Mouse (Mus musculus) T-helper 1 cell (primary cell): Measurements from ENCODE around the gene Ulbp1.

Source experiments
- in situ Hi-C: fragments of 300-600 bp; cut with MboI, MseI; formaldehyde crosslinking; loops from one replicate; pipeline ENCODE4 v1.15.1; 2025; ENCODE audit warnings: high pct_unique_total_duplicates

Ulbp1 gene

GRCm38 (mm10) chr10:7473197-7473889 lies at the start of gene Ulbp1:
Gene Ulbp1, minus strand, starts transcription at chr10:7473638.
- in situ Hi-C loops: loop anchor here (10.0 kb wide), 1 partner anchor 371 kb away; no protein-coding TSS in a partner anchor

- in situ Hi-C loops: loop anchor here (10.0 to 25.0 kb wide), 6 partner anchors 227 to 1943 kb away; partner anchors contain the start of genes Cnksr3, Katna1 and Syne1
Measured at GRCm38 (mm10) chr10:7498180-7498579, 24.7 kb upstream of the Ulbp1 start.

GRCm38 (mm10) chr10:7492384-7492783 lies 18.9 kb upstream of the Ulbp1 start:
- in situ Hi-C loops: loop anchor here (5.0 to 25.0 kb wide), 7 partner anchors 95 to 1938 kb away; partner anchors contain the start of genes Cnksr3, Katna1, Lrp11 and Syne1

- in situ Hi-C loops: loop anchor here (25.0 kb wide), 1 partner anchor 504 kb away; no protein-coding TSS in a partner anchor
Measured at GRCm38 (mm10) chr10:7483650-7484049, 10.2 kb upstream of the Ulbp1 start.

- in situ Hi-C loops: loop anchor here (10.0 kb wide), 1 partner anchor 371 kb away; no protein-coding TSS in a partner anchor
Measured at GRCm38 (mm10) chr10:7474225-7474624, 787 bp upstream of the Ulbp1 start.

- in situ Hi-C loops: loop anchor here (10.0 kb wide), 1 partner anchor 373 kb away; no protein-coding TSS in a partner anchor
Measured at GRCm38 (mm10) chr10:7471664-7472063, 1.8 kb downstream of the Ulbp1 start.

- in situ Hi-C loops: loop anchor here (10.0 kb wide), 1 partner anchor 374 kb away; no protein-coding TSS in a partner anchor
Measured at GRCm38 (mm10) chr10:7470457-7470856, 3.0 kb downstream of the Ulbp1 start.

- in situ Hi-C loops: loop anchor here (5.0 to 10.0 kb wide), 3 partner anchors 132 to 375 kb away; no protein-coding TSS in a partner anchor
Measured at GRCm38 (mm10) chr10:7469716-7470414, 3.6 kb downstream of the Ulbp1 start.

- in situ Hi-C loops: no loop called here
Measured at GRCm38 (mm10) chr10:7462006-7462405, 11.4 kb downstream of the Ulbp1 start.

GRCm38 (mm10) chr10:7438928-7439327 lies 34.5 kb downstream of the Ulbp1 start:
- in situ Hi-C loops: loop anchor here (5.0 kb wide), 1 partner anchor 107 kb away; no protein-coding TSS in a partner anchor

- in situ Hi-C loops: no loop called here
Measured at GRCm38 (mm10) chr10:7393143-7394035, 80.0 kb downstream of the Ulbp1 start.

GRCm38 (mm10) chr10:7391935-7392930 lies 81.2 kb downstream of the Ulbp1 start:
- in situ Hi-C loops: no loop called here

GRCm38 (mm10) chr10:7391561-7391934 lies 81.9 kb downstream of the Ulbp1 start:
- in situ Hi-C loops: no loop called here

- in situ Hi-C loops: no loop called here
Measured at GRCm38 (mm10) chr10:7391108-7391507, 82.3 kb downstream of the Ulbp1 start.
